12 mouse cellular contexts compared by ENCODE assay signal in the genomic region with DNA sequence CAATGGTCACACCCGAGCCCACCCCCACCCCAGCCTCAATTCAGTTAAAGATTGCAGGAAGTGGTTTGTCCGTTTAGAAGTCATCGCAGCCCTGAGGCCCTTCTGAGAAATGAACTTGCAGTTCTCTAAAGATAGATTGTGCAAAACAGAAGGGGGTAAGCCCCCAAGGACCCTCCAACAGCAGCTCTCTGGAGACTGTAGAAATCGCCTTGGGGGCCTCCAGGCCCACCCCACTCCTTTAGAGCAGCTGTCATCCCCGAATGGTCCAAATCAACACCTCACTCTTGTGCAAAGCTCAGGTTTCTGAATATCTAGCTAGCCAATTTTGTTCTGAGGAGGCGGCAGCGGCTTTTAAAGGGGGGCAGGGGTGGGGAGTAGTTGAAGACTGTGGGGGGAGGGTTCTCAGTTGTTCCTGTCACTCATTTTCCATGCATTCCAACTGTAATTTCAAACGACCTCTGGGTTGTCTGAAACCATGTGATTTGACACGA.
A peak's percentile ranks its signal among the peaks of the same experiment; 100 is the strongest.
DNase-seq lines count a peak whose midpoint lies in the region; ATAC-seq lines count a peak whose summit lies in the region.
"Had no signal": no experiment of that assay in that cellular context is flagged by ENCODE, and none has a peak within 500 bp of the region (broad histone marks: within the 10 kb centered on the region; RNA-seq: fewer than 3 reads in every experiment).

No protein-coding gene starts in this region.

- no peak overlapping the region for H3K4me3 ChIP-seq in embryonic facial prominence, embryonic 14.5 days (ENCODE audit: low read depth, low read length)
- H3K4me3 ChIP-seq in liver, embryonic 11.5 days (ENCODE audit: low read depth, low read length): no peak overlapping the region
- H3K4me3 ChIP-seq in hindbrain, embryonic 14.5 days (replicated peaks; ENCODE audit: low read length): no peak overlapping the region

- H3K4me2 ChIP-seq in embryonic facial prominence, embryonic 14.5 days (ENCODE audit: low read depth, low read length): no peak overlapping the region
- H3K4me2 ChIP-seq in liver, embryonic 11.5 days: no peak overlapping the region
- H3K4me2 ChIP-seq in hindbrain, embryonic 14.5 days (replicated peaks): no peak overlapping the region

- peak overlapping the region; percentile 58; the same call in 1 of the 2 replicates for H3K27ac ChIP-seq in embryonic facial prominence, embryonic 14.5 days (replicated peaks; ENCODE audit: low read depth, low read length)
- H3K27ac ChIP-seq in liver, embryonic 11.5 days (ENCODE audit: low read depth, low read length): peak overlapping the region; percentile 9; the same call in 1 of the 2 replicates
- H3K27ac ChIP-seq in hindbrain, embryonic 14.5 days: no peak overlapping the region
- H3K27ac ChIP-seq: liver, embryonic 14.5 days had no signal

- no peaks in the 10 kb centered on the region for H3K9me3 ChIP-seq in embryonic facial prominence, embryonic 14.5 days (ENCODE audit: control insufficient read depth, low read length)
- no peaks in the 10 kb centered on the region for H3K9me3 ChIP-seq in liver, embryonic 11.5 days (ENCODE audit: control insufficient read depth, low read length)
- H3K9me3 ChIP-seq in hindbrain, embryonic 14.5 days (ENCODE audit: control insufficient read depth, low read length): no peaks in the 10 kb centered on the region

- WGBS in embryonic facial prominence, embryonic 14.5 days: 23% methylated on average over 9 of the region's 9 CpGs
- WGBS in liver, embryonic 11.5 days: 43% methylated on average over 9 of the region's 9 CpGs
- 78% methylated on average over 9 of the region's 9 CpGs for WGBS in hindbrain, embryonic 14.5 days

- no peaks in the 10 kb centered on the region for H3K36me3 ChIP-seq in embryonic facial prominence, embryonic 14.5 days (ENCODE audit: control insufficient read depth, insufficient read depth, low read length)
- H3K36me3 ChIP-seq in liver, embryonic 11.5 days (ENCODE audit: control insufficient read depth, insufficient read depth, low read length): no peaks in the 10 kb centered on the region
- H3K36me3 ChIP-seq in hindbrain, embryonic 14.5 days (replicated peaks; ENCODE audit: control insufficient read depth, insufficient read depth): no peaks in the 10 kb centered on the region

- 0 out of 2 replicates have a peak overlapping the region, but pooled peaks have one; percentile 4 for H3K9ac ChIP-seq in embryonic facial prominence, embryonic 14.5 days (ENCODE audit: low read depth, low read length)
- H3K9ac ChIP-seq in liver, embryonic 11.5 days (ENCODE audit: low read depth, low read length): no peak overlapping the region
- H3K9ac ChIP-seq in hindbrain, embryonic 14.5 days: no peak overlapping the region
- H3K9ac ChIP-seq: liver, embryonic 14.5 days had no signal

- ATAC-seq in embryonic facial prominence, embryonic 14.5 days (ENCODE audit: low read depth): peak; percentile 84
- ATAC-seq in liver, embryonic 11.5 days (replicated peaks; ENCODE audit: low FRiP score): 0 out of 2 replicates have a peak, but pooled peaks have one; percentile 31
- no peak for ATAC-seq in hindbrain, embryonic 14.5 days (ENCODE audit: low FRiP score)

- peak; percentile 32 for DNase-seq in thymus, postnatal 0 days (ENCODE audit: low spot score)
- no peak for DNase-seq in thymus, postnatal 10 days (ENCODE audit: low spot score in 2 of 2)
- DNase-seq in embryonic facial prominence, embryonic 14.5 days (ENCODE audit: low spot score): peak; percentile 86
- no peak for DNase-seq in liver, embryonic 11.5 days (ENCODE audit: low spot score)
- peak; percentile 31 for DNase-seq in skeletal muscle tissue, adult 2 months (ENCODE audit: low read depth, low spot score)
- no peak for DNase-seq in urinary bladder, postnatal 36 days (ENCODE audit: low spot score in 2 of 2)
- DNase-seq in hindbrain, embryonic 14.5 days (ENCODE audit: low spot score): no peak
- DNase-seq: adrenal gland, adult 2 months; cerebellum, postnatal 14 days; kidney, postnatal 25 days; layer of hippocampus, postnatal 36 days had no signal

- H3K4me1 ChIP-seq in embryonic facial prominence, embryonic 14.5 days (ENCODE audit: control insufficient read depth, insufficient read depth, low read length): peaks cover 9% of the 10 kb centered on the region
- peaks cover 4% of the 10 kb centered on the region; the same call in 1 of the 2 replicates for H3K4me1 ChIP-seq in liver, embryonic 11.5 days (replicated peaks; ENCODE audit: control insufficient read depth, insufficient read depth, low read length)
- H3K4me1 ChIP-seq in hindbrain, embryonic 14.5 days (replicated peaks; ENCODE audit: control insufficient read depth, insufficient read depth, low read length): no peaks in the 10 kb centered on the region

- no peaks in the 10 kb centered on the region for H3K27me3 ChIP-seq in embryonic facial prominence, embryonic 14.5 days (replicated peaks; ENCODE audit: control insufficient read depth, insufficient read depth, low read length)
- H3K27me3 ChIP-seq in liver, embryonic 11.5 days (replicated peaks; ENCODE audit: control insufficient read depth, insufficient read depth, low read length): no peaks in the 10 kb centered on the region
- H3K27me3 ChIP-seq in hindbrain, embryonic 14.5 days (ENCODE audit: control insufficient read depth, insufficient read depth, low read length): no peaks in the 10 kb centered on the region

Comparison
In these comparisons a context has a peak if more than half of its experiments do, and no peak if none do; other contexts are left out.
1. DNase-seq: peak in thymus, postnatal 0 days (single experiment), embryonic facial prominence, embryonic 14.5 days (single experiment) and skeletal muscle tissue, adult 2 months (single experiment); none in thymus, postnatal 10 days (0 of 2), liver, embryonic 11.5 days (single experiment), urinary bladder, postnatal 36 days (0 of 2) and hindbrain, embryonic 14.5 days (single experiment).